17 mouse cellular contexts compared by ENCODE assay signal in the genomic region with DNA sequence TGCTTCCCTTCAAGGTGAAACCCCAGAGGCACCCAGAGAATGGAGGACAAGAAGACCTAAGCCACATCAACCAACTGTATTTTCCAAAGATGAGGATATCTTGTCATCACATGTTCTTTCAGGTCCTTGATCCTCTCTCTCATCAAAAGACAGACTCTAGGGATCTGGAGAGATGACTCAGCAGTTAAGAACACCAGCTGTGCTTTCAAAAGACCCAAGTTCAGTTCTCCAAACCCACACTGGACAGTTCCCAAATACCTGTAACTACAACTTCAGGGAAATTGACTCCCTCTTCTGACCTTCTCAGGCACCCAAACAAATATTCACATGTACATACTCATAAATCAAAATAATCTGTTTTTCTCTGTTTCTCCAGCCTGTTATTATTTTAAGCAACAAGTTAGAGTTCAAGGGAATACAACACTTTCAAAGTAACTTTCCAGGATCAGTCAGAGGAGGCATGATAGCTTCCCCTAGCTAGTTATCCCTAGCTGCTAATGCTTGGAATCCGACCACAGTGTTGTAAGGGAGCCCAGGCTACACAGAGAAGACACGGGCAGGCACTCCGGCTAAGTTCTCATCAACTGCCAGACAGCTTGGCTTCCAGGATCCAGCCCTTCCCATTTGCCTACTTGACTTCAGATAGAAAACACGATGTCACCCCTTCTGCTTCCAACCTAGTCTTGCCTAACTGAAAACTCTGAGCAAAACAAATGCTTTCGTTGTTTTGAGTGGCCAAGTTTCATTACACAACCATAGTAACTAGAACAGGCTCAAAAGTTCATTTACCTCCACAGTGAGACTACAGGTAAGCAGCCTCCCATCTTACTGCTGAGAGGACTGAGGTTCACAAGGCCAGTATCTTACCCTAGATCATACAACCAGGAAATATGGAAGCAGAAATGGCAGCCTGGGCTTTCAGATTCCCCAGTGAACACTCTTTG. TPM values are rescaled to one million over a fixed set of nuclear protein-coding genes. Genes with fewer than 3 reads are reported as not detected.
A peak's percentile ranks its signal among the peaks of the same experiment; 100 is the strongest.
DNase-seq lines count a peak whose midpoint lies in the region; ATAC-seq and TF ChIP-seq lines count a peak whose summit lies in the region.
"Had no signal": no experiment of that assay in that cellular context is flagged by ENCODE, and none has a peak within 500 bp of the region (broad histone marks: within the 10 kb centered on the region; RNA-seq: fewer than 3 reads in every experiment).

No protein-coding gene starts in this region.

- 63% methylated on average over 5 of the region's 5 CpGs for WGBS in heart, adult 2 months
- WGBS in heart, embryonic 11.5 days (ENCODE audit: insufficient replicate concordance) = 67% methylated on average over 5 of the region's 5 CpGs
- WGBS in midbrain, postnatal 0 days = 82% methylated on average over 5 of the region's 5 CpGs

- no peaks in the 10 kb centered on the region for H3K79me2 ChIP-seq in heart, adult 2 months (replicated peaks; ENCODE audit: control insufficient read depth, insufficient read depth, low read length)

- H3K9me3 ChIP-seq in heart, embryonic 11.5 days (replicated peaks; ENCODE audit: control insufficient read depth, low read length) = no peaks in the 10 kb centered on the region
- no peaks in the 10 kb centered on the region for H3K9me3 ChIP-seq in midbrain, postnatal 0 days (ENCODE audit: low read length)
- H3K9me3 ChIP-seq: heart, embryonic 13.5 days; midbrain, embryonic 15.5 days had no signal

- H3K4me1 ChIP-seq in heart, adult 2 months (ENCODE audit: control insufficient read depth, insufficient read depth, low read length) = peaks cover 17% of the 10 kb centered on the region
- no peaks in the 10 kb centered on the region for H3K4me1 ChIP-seq in heart, embryonic 11.5 days (ENCODE audit: control insufficient read depth, insufficient read depth, low read length)
- peaks cover 17% of the 10 kb centered on the region for H3K4me1 ChIP-seq in brown adipose tissue, adult 24 weeks (ENCODE audit: control insufficient read depth, insufficient read depth, insufficient read length, low read length)
- H3K4me1 ChIP-seq in midbrain, postnatal 0 days (ENCODE audit: insufficient read depth, low read length) = no peaks in the 10 kb centered on the region
- H3K4me1 ChIP-seq: midbrain, embryonic 15.5 days had no signal

- no peak for TF ChIP-seq CTCF in heart, adult 2 months (IDR thresholded peaks at IDR 0.05)
- TF ChIP-seq CTCF in midbrain, postnatal 0 days (IDR thresholded peaks at IDR 0.05) = no peak

- no peaks in the 10 kb centered on the region for H3K27me3 ChIP-seq in heart, adult 2 months (ENCODE audit: control insufficient read depth, insufficient read depth, low read length)
- no peaks in the 10 kb centered on the region for H3K27me3 ChIP-seq in heart, embryonic 11.5 days (ENCODE audit: control insufficient read depth, insufficient read depth, low read length)
- H3K27me3 ChIP-seq in midbrain, postnatal 0 days (ENCODE audit: insufficient read depth, low read length) = no peaks in the 10 kb centered on the region
- H3K27me3 ChIP-seq: heart, embryonic 13.5 days; midbrain, embryonic 15.5 days had no signal

- no peak overlapping the region for H3K4me2 ChIP-seq in heart, embryonic 11.5 days
- H3K4me2 ChIP-seq in midbrain, postnatal 0 days (ENCODE audit: low read depth, low read length, poor library complexity, severe bottlenecking) = no peak overlapping the region
- H3K4me2 ChIP-seq: heart, embryonic 13.5 days; midbrain, embryonic 15.5 days had no signal

- peak overlapping the region; percentile 68 for H3K27ac ChIP-seq in heart, adult 2 months
- H3K27ac ChIP-seq in heart, embryonic 11.5 days (ENCODE audit: low read depth, low read length) = no peak overlapping the region
- H3K27ac ChIP-seq in brown adipose tissue, adult 24 weeks (replicated peaks; ENCODE audit: low read depth, low read length) = peak overlapping the region; percentile 26; the same call in 1 of the 2 replicates
- no peak overlapping the region for H3K27ac ChIP-seq in midbrain, postnatal 0 days (ENCODE audit: low read depth, low read length)
- H3K27ac ChIP-seq: heart, embryonic 13.5 days; midbrain, embryonic 15.5 days; stomach, postnatal 0 days had no signal

- no peak overlapping the region for H3K9ac ChIP-seq in heart, adult 2 months (ENCODE audit: low read depth, low read length)
- H3K9ac ChIP-seq in heart, embryonic 11.5 days (ENCODE audit: low read depth, low read length) = no peak overlapping the region
- no peak overlapping the region for H3K9ac ChIP-seq in midbrain, postnatal 0 days (replicated peaks; ENCODE audit: low read length, poor library complexity, severe bottlenecking)
- H3K9ac ChIP-seq: heart, embryonic 13.5 days; midbrain, embryonic 15.5 days had no signal

- ATAC-seq in heart, embryonic 11.5 days (replicated peaks; ENCODE audit: insufficient number of reproducible peaks, low FRiP score, low TSS enrichment) = no peak
- no peak for ATAC-seq in midbrain, postnatal 0 days (ENCODE audit: low FRiP score)
- ATAC-seq: CD4-positive, CD25-positive, alpha-beta regulatory T cell, adult 4 months; midbrain, embryonic 15.5 days had no signal

- TF ChIP-seq EP300 in heart, adult 2 months (IDR thresholded peaks at IDR 0.05; ENCODE audit: insufficient read depth, low read depth, low read length) = no peak

- no peak for TF ChIP-seq POLR2A in heart, adult 2 months (IDR thresholded peaks at IDR 0.05; ENCODE audit: insufficient read depth, low read depth, low read length)

- H3K4me3 ChIP-seq in heart, adult 2 months = no peak overlapping the region
- H3K4me3 ChIP-seq in heart, embryonic 11.5 days (ENCODE audit: low read depth, low read length) = no peak overlapping the region
- H3K4me3 ChIP-seq in brown adipose tissue, adult 24 weeks (ENCODE audit: insufficient read depth, low read depth, low read length) = no peak overlapping the region
- H3K4me3 ChIP-seq in midbrain, postnatal 0 days (ENCODE audit: low read depth, low read length) = no peak overlapping the region
- H3K4me3 ChIP-seq: heart, embryonic 13.5 days; midbrain, embryonic 15.5 days had no signal

- H3K36me3 ChIP-seq in heart, adult 2 months (ENCODE audit: control insufficient read depth, insufficient read depth, low read length) = no peaks in the 10 kb centered on the region
- no peaks in the 10 kb centered on the region for H3K36me3 ChIP-seq in heart, embryonic 11.5 days (ENCODE audit: control insufficient read depth, insufficient read depth, low read length)
- no peaks in the 10 kb centered on the region for H3K36me3 ChIP-seq in midbrain, postnatal 0 days (ENCODE audit: insufficient read depth, low read length)
- H3K36me3 ChIP-seq: heart, embryonic 13.5 days; midbrain, embryonic 15.5 days had no signal

- intact Hi-C loops in heart, adult 2 months (cut with DNase I) = no loop called here
- intact Hi-C loops in heart, postnatal 36 days (cut with DNase I) = no loop called here

- peak; percentile 49 to 70 for DNase-seq in heart, adult 2 months
- DNase-seq in lung, postnatal 25 days (ENCODE audit: low spot score) = peak; percentile 19
- DNase-seq in lung, postnatal 4 days = no peak
- DNase-seq in heart, postnatal 36 days = peak; percentile 39 to 49
- no peak for DNase-seq in cerebellum, adult 9-11 months
- DNase-seq in midbrain, postnatal 0 days (ENCODE audit: low spot score) = no peak
- DNase-seq: embryo, embryonic 11 days; liver; thymus, postnatal 25 days had no signal

RNA-seq across cellular contexts. Expression of gene Spns3, which starts 28.4 kb away (rescaled TPM):
- not detected for total RNA-seq in heart, adult 2 months (2021)
- polyA plus RNA-seq in heart, adult 2 months (2012; rRNA removed) = 0.20 and 0.31 TPM in 2 replicates
- polyA plus RNA-seq in heart, embryonic 11.5 days (2014; fragmentation: Nextera tagmentation; extraction: Ambion mirVana) = 0.17 TPM in 1 of 2 replicates, not detected in the other
- not detected in 2 replicates for polyA plus RNA-seq in brown adipose tissue, adult 24 weeks (2012; ENCODE audit: insufficient read depth, insufficient read length, missing spikeins)
- total RNA-seq in heart, postnatal 36 days (2021) = under 1 TPM in 1 of 2 experiments, not detected in 1; 0.16 TPM
- 0.22 and 0.24 TPM in 2 replicates for total RNA-seq in midbrain, postnatal 0 days (2014; rRNA removed)
- not detected in 2 replicates for polyA plus RNA-seq in midbrain, postnatal 0 days (2015; fragmentation: Nextera tagmentation; extraction: Ambion mirVana)
- polyA plus RNA-seq: forebrain, embryonic 16.5 days; hindbrain, embryonic 11.5 days; midbrain, embryonic 15.5 days had no signal

RNA-seq across cellular contexts. Expression of gene Spns2, which starts 32.2 kb away (rescaled TPM):
- 1 to 10 TPM; 6.1 to 7.9 TPM for total RNA-seq in heart, adult 2 months (2021)
- 13.8 and 18.1 TPM in 2 replicates for polyA plus RNA-seq in heart, adult 2 months (2012; rRNA removed)
- polyA plus RNA-seq in heart, embryonic 11.5 days (2014; fragmentation: Nextera tagmentation; extraction: Ambion mirVana) = 4.0 and 4.6 TPM in 2 replicates
- 3.2 and 3.5 TPM in 2 replicates for polyA plus RNA-seq in brown adipose tissue, adult 24 weeks (2012; ENCODE audit: insufficient read depth, insufficient read length, missing spikeins)
- total RNA-seq in heart, postnatal 36 days (2021) = 10 to 100 TPM in 1 of 2 experiments, 1 to 10 TPM in 1; 9.7 to 11.0 TPM
- 46.2 and 56.8 TPM in 2 replicates for total RNA-seq in midbrain, postnatal 0 days (2014; rRNA removed)
- polyA plus RNA-seq in midbrain, postnatal 0 days (2015; fragmentation: Nextera tagmentation; extraction: Ambion mirVana) = 7.7 TPM in 2 replicates
- polyA plus RNA-seq: CD4-positive, CD25-positive, alpha-beta regulatory T cell, adult 4 months had no signal

Comparison
In these comparisons a context has a peak if more than half of its experiments do, and no peak if none do; other contexts are left out.
1. DNase-seq: peak in heart, adult 2 months (2 of 2), lung, postnatal 25 days (single experiment) and heart, postnatal 36 days (2 of 2); none in lung, postnatal 4 days (0 of 2), cerebellum, adult 9-11 months (single experiment) and midbrain, postnatal 0 days (single experiment).
2. H3K27ac ChIP-seq: peak in heart, adult 2 months (single experiment) and brown adipose tissue, adult 24 weeks (single experiment); none in heart, embryonic 11.5 days (single experiment) and midbrain, postnatal 0 days (single experiment).